Mouse (Mus musculus) ES-CJ7 (cell line): Measurements from ENCODE around the gene Trank1.

ENCODE experiments used
- DNase-seq: peaks from one replicate; pipeline ENCODE4 v3.0.0; 2011; ENCODE audit warnings: low read depth, low spot score

Gene Trank1

DNA sequence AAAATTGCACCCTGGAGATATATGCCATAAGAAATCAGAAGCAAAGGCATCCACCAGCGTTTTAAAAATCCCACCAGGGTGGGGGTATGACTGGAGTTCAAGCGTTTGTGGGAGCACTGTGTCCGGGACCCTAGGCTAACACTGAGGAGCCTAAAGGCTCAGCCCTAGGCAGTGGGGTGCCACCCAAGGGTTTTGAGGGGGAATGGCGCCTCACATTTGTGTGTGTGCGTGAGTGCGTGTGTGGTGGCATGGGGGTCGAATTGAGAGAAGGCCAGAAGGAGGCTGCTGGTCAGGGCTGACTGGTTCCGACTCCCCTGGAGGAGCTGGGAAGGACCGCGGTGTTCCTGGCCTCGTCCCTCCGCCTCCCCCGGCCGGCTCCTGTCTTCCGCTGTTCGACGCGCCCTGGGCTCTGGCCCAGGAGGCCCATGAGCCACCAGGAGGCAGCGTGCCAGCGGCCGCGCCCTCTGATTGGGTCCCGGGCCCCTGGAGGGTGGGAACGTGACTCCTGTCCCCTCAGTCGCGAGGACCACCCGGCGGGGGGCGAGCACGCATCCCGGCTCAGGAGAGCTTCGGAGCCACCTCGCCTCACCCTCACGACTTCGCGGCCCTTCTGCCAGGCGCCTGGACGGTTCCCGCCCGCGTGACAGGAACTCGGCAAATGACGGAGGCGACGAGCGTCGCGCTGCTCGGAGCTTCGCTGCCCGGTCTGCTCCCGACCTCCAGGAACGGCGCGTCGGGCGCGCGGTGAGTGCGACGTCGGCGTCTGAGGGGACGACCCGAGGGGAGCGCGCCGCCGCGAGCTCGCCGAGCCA, at the start of gene Trank1:
Gene Trank1 (plus strand): TSS at position 709 of the 812 bp plus-strand sequence.
- peak; percentile 21 for DNase-seq

DNA sequence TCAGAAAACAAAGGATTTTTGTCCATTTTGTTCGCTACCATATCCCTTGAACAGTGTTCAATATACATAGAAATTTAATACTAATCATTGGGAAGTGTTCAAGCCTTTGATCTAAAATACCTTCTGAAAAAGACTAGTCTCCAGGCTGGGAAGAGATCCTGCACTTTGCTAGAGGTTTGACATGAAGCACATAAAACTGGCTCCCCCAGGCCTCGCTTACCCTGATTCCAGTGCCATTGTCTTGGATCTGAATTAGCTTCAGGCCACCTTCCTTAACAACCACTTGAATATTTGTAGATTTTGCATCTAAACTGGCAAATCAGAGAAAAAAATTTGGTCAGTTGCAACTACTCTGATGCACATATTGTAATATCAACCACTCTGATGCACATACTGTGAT, 43.5 kb upstream of the Trank1 start:
- no peak for DNase-seq

DNA sequence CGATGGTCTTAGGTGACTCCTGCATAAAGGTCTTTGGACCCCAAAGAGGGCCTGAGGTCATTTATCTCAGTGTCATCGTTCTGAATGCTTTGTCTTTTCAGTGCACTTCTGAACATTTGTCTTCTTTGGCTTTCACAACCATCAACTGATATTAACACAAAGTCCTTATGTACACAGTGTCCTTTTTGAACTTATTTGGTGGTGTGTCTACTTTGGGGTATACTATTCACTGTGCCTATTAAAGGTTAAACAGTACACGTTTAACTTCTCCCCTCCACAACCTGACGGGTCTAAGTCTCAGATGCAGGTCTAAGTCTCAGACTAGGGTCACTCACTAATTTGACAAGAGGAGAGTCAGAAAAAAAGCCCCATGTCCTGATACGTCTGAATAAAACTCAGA, 40.9 kb upstream of the Trank1 start:
- no peak for DNase-seq

DNA sequence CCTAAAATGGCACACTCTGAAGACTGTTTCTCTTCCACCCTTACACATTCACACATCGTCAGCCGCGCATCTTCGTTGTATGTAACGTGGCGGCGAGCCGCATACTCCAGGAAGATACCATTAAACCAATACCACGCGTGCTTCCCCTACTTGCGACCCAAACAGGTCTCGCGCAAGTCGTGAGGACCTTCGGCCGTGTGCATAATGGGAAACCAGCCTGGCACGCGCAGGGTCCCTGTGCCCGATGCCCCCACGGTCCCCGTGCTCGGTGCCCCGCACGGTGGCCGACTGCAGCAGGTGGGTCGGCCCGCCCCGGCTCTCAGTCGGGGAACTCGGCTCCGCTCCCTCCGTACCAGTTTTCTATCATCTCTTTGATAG, 40.5 kb upstream of the Trank1 start:
- peak; percentile 41 for DNase-seq

DNA sequence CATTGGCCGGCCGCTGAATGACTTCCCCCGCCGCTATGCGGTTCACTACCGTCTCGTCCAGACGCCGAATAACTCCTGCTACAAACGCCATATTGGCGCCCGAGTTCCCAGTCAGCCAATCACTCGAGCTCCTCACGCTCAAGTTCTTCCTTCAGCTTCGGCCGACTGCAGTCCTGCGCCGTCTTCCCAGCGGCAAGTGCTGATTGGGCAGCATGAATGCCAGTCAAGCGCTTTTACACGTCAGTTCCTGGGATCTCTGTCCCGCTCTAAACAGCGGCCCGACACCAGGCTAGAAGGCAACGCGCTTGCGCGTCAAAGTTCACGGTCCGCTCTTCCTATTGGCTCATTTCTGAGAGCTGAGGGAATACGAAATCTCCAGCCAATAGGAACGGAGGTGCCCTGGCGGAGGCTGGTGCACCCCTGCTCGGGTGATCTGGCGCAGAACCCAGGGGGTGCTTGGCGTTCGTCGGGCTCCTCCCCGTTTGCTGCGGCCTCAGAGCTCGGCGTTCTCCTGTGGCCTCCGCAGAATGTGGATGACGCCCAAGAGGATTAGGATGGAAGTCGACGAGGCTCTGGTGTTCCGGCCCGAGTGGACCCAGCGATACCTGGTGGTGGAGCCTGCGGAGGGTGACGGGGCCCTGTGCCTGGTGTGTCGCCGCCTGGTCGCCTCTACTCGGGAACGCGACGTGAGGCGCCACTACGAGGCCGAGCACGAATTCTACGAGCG, 39.9 kb upstream of the Trank1 start, which contains the start of the genes Mlh1 and Epm2aip1:
Gene Mlh1 (minus strand): TSS at position 358 of the 727 bp plus-strand sequence.
Gene Epm2aip1 (plus strand): TSS at position 496 of the 727 bp plus-strand sequence.
- DNase-seq = peak; percentile 100

DNA sequence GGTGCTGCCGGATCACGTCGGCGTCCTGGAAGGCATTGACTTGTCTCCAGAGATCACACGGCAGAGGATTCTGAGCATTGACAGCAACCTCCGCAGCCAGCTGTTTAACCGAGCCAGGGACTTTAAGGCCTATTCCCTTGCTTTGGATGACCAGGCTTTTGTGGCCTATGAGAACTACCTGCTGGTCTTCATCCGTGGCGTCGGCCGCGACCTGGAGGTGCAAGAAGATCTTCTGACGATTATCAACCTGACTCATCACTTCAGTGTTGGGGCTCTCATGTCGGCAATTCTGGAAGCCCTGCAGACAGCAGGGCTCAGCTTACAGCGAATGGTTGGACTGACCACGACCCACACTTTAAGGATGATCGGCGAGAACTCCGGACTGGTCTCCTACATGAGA, 39.2 kb upstream of the Trank1 start:
- DNase-seq = peak; percentile 31

DNA sequence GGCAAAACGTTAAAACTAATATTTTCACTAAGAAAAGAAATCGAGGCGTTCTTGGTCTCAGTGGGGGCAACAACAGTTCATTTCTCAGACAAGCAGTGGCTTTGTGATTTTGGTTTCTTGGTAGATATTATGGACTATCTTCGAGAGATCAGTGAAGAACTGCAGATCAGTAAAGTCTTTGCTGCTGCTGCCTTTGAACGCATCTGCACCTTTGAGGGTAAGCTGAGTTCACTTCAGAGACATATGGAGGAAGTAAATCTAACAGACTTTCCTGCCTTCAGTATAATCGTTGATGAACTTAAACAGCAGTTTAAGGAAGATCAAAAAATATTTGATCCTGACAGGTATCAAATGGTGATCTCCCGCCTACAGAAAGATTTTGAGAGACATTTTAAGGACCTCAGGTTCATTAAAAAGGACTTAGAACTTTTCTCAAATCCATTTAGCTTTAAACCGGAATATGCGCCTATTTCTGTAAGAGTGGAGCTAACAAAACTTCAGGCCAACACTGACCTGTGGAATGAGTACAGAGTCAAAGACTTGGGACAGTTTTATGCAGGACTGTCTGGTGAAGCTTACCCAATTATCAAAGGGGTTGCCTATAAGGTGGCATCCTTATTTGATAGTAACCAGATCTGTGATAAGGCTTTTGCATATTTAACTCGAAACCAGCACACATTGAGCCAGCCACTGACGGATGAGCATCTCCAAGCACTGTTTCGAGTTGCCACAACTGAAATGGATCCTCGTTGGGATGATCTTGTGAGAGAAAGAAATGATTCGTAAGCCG, 38.3 kb upstream of the Trank1 start:
- no peak for DNase-seq

DNA sequence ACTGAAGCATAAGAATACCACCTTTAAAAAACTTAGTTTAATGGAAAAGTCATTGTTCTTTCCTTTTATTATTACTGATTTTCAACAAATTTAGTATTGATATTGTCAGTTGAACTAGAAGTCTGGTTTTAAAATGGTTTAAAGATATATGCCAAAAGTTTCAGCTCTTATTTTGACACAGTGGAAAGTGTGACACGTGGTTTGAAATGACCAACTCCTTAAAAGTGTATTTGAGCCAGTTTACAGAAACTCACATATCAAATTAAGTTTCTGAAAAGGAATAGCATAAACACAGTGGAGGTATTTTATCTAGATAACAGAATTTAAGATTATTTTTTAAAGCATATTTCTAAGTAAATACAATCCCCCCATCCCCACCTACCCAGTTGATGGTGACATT, 37.6 kb upstream of the Trank1 start:
- no peak for DNase-seq

DNA sequence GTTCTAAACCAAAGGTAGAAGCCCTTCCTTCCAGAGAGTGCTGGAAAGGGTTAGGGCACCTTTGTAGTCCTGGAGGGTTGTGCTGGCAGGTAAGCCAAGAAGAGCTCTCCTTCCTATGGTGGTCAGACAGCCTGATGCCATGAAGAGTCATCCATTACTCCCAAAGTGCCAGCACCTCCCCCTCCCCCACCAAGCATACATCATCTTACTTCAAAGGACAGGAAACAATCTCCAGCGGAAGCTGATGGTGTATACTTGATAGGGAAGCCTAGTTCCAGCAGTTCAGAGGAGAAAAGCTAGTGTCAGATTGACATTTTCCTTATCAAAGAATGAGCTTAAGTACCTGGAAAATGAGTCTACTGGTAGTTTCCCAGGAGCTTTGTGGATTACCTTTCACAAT, 36.4 kb upstream of the Trank1 start:
- DNase-seq = no peak

DNA sequence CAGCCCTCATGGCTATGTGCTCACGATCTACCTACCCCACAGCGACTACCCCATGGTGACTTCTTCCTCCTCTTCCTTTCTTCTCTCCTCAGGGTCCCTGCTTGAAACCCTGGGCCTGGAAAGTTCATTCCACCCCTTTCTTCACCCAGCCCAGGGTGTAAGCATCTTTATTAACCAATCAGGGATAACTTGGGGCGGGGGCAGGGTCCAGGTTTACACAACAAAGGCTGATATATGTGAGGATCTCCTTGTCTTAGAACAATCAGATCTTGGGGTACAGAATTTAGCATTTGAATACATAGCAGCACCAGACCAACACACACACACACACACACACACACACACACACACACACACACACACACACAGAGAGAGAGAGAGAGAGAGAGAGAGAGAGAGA, 26.5 kb upstream of the Trank1 start:
- peak; percentile 54 for DNase-seq

DNA sequence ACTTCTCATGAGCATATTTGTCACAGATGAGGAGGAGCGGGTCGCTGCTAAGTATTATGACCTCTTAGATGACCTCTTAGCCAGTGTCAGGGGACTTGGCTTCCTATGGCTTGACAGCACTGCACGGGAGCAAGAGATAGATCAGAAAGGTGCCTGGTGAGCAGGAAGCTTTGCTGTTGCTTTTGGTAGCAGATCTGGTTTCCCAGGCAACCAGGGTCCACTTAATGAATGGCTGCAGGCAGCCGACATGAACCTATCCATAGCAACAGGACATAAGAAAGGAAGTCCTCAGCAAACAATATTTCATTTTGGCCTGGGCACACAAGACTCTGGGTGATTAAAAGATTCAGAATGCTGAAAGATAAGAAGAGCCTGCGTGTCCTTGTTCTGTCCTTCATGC, 25.9 kb upstream of the Trank1 start:
- no peak for DNase-seq

DNA sequence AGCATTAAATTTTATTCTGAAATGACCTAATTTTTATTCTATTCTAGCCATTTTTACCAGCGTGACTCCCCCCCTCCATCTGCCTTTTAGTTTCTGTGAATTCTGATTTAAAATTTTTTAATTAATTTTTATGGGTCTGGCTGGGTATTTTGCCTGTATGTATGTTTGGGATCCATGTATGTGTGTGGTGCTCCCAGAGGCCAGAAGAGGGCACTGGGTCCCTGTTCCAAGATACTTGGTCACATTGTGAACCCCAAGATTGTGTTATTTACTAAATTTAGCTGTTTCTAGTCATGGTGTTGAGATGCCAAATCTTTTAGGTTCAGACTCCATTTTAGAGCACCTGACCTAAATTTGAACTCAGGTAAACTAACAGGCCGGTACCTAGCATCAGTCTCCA, 25.1 kb upstream of the Trank1 start:
- no peak for DNase-seq

DNA sequence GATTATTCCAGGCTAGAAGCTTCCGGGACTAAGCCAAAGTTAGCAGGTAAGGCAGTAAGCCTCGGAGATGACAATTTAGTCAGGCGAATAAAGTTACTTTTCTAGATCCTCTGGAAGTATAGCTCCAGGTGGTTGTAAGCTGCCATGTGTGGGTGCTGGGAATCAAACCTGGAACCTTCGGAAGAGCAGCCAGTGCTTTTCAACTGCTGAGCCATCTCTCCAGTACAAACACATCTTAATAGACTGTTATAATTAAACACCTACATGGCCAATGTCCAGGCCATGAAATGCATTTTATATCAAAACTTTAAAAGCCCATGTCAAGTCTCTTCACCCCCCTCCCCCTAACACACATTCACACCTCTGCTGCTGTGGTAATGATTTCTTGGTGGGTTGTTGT, 23.6 kb upstream of the Trank1 start:
- DNase-seq = no peak

DNA sequence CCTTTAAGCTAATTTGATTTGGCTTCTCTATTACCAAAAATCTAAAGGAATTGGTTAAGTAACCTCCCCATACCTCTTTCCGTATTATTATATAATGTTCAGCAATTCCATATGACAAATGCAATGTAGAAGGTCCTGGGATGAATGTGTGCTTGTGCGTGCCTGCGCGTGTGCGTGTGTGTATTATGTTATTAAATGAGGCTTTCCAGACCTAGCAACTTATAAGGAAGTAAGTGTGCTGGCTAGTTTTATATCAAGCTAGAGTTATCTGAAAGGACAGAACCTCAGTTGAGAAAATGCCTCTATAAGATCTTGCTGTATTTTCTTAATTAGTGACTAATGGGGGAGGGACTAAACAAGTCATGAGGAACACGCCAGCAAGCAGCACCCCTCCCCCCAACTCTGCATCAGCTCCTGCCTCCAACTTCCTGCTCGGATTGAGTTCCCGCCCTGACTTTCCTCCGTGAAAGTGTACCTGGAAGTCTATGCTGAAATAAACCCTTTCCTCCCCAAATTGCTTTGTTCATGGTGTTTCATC, 22.2 kb upstream of the Trank1 start:
- peak; percentile 80 for DNase-seq

DNA sequence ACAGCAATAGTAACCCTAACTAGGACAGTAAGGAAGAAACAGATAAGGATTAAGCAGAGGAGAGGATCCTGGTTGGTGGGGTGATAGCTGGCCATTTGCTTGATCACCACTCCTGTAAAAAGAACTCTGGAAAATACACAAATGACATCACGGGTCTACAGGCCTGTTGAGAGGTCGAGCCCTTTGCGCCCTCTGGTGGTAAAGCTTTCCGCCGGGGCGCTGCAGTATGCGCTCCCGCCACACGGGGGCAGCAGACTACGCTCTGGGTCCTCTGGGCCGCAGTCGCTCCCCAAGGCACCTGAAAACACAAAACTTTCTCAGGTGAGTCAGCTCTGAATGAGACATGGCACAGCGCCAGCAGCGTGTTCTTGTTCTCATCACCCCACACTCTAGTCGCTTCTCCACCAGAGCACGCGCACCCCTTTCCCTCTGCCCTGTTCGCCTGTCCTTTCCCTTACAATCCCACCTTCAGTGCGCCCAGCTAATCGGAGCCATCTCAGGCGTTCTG, 21.7 kb upstream of the Trank1 start:
- peak; percentile 87 for DNase-seq

DNA sequence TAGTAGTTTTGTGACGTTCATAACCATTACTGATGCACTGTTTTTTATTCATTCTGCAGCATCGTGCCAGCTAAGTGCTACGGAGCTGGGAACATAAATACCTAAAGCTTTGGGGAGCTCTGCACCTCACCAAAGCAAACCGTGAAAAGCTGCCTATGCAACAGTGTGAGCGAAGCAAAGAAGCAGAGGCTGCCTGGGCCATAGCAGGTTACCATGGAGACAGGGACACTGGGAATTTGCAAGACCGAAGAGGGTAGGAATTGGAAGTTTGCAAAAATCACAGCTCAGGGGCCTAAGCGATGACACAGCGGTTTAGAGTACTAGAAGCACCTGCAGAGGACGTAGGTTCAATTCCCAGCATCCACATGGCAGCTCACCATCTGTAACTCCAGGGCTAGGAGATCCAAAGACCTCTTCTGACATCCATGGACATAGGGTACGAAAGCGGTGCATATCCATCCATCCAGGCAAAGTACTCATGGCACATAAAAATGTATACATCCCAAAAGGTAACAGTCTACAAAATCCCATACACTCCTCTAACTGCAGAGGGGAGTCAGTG, 20.9 kb upstream of the Trank1 start:
- DNase-seq = no peak

DNA sequence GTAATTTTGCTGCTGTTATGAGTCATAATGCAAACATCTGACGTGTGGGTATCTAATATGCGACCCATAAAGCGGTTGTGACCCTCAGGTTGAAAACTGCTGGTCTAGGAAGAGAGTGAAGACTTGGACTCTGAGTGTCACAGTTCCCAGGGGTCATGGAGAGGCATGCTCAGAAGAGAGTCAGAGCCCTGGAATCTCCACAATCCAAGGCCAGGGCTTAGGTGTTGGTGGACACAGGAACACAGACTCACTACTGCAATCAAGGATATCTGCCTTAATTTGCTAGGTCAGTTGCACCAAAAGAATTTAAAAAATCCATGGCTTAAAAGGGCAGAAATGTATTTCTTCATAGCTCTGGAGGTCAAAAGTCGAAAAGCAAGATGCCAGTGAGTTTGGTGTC, 18.3 kb upstream of the Trank1 start:
- DNase-seq = no peak

DNA sequence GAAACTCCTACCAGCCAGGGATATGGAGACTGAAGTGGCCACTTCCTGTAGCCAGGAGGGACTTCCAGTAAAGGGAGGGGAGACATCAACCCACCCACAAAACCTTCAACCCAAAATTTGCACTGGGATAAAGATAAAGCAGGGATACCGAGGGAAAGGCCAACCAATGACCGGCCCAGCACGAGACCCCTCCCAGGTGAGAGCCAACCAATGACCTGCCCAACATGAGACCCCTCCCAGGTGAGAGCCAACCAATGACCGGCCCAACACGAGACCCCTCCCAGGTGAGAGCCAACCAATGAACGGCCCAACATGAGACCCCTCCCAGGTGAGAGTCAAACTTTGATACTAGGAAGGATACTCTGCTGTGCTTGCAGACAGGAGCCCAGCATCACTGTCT, 16.6 kb upstream of the Trank1 start:
- DNase-seq = peak; percentile 64

DNA sequence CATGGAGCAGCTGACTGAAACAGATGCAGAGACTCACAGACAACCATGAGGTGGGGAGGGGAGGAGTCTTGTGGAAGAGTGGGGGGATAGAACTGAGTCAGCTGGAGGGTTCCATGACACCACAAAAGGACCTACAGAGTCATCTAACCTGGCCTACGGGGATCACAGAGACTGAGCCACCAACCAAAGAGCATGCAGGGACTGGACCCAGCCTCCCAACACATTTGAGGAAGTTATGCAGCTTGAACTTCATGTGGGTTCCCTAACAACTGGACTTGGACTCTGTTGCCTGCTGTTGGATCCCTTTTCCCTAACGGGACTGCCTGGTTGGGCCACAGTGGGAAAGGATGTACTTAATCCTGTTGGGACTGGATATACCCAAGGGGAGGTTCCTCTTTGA, 16.2 kb upstream of the Trank1 start:
- DNase-seq = no peak

DNA sequence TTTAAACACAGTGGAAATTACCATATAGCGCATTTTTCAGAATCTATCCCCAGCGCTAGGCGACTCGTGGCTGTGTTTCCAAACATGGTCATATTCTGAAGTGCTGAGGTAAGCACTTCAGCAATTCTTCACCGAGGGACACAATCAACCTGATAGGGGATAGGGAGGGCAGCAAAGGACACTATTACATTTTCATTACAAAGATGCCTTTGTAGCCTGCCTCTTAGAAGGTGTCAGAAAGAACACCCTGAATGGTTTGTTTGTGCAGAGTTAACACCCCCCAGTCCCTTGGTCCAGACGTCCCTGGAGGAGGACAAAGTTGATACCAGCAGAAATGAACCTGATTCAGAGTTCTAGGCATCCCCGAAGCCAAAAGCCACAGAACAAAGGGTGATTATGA, 15.1 kb upstream of the Trank1 start:
- DNase-seq = no peak

DNA sequence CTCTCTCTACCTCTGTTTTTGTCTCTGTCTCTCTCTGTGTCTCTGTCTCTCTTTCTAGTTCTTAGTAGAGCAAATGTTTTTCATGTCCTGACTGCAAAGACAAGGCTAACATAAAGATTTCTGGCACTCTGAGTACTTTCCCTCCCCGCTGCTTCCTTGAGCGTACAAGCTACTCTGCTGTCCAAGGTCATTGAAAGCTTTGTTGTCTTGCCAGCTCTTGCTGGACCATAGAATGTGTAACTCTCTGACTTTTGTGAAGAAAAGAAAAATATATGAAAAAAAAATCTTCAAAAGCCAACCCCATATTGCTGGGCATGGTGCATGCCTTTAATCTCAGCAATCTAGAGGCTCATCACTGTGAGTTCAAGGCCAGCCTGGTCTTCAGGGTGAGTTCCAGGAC, 12.9 kb upstream of the Trank1 start:
- no peak for DNase-seq
